Mouse (Mus musculus) urinary bladder, adult 18-20 months (tissue): Measurements from ENCODE around the gene Ap1b1.

Source experiments
- DNase-seq, 2 experiments: peaks; one replicate each; pipeline ENCODE4 v3.0.0; 2022; ENCODE audit warnings: low spot score in 2 of 2, mixed read lengths in 2 of 2

The Ap1b1 gene

DNA sequence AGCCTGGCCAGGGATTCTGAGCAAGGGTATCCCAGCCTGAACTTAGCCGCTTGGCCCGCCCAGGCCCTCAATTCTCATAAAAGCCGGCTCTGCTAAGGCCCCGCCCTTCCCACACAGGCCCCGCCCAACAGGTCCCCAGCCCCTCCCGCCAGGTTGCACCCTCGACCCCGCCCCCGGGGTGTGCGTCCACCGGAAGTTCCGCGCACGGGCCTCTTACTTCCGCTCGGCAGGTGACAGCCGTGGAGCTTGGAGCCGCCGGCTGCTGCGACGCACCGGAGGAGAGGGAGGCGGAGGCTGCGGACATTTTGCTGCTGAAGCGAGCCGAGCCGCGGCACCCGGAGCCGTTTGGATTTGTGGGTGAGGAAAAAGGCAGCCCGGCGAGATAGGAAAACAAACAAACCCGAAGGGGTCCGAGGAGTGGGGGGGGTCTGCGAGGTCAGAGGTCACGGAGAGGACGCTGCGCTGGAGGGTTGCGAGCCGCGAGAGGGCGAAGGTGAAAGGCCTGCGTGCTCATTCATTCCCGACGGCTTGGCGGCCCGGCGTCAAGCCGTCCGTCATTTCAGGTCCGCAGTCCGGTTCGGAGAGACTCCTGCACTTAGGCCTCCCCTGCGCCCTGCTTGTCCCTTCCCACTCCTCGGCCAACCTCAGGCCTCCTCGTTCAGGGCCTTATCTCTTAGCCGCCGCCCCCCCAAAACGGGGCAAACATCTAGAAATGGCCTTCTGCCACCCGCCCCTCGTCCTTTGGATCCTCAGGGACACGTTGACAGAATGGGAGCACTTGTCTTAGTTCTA lies at the start of gene Ap1b1:
Gene Ap1b1 (plus strand): TSS at position 130 of the 792 bp plus-strand sequence.
- peak; percentile 86 to 90 for DNase-seq

DNA sequence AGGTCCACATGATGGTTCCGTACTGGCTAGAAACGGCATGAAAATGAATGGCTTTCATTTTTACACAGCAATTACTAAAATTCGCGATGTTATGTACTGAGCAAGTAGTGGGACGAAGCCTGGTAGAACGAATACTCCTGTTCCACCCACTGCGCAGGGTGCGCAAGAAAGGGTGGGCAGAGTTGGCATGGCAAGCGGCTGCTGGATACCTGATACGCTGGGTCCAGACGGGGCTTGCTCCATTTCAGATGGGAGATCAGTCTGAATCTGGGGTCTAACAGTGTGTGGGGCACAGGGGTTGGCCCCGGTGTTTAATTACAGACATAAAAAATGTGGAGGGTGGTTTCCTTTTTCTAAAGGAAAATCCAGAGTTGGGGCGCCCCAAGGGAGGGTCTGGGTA lies 40.1 kb upstream of the Ap1b1 start:
- DNase-seq: no peak

GRCm38 (mm10) chr11:4946947-4947812 lies 39.4 kb upstream of the Ap1b1 start:
- DNase-seq: peak; percentile 22 to 52

DNA sequence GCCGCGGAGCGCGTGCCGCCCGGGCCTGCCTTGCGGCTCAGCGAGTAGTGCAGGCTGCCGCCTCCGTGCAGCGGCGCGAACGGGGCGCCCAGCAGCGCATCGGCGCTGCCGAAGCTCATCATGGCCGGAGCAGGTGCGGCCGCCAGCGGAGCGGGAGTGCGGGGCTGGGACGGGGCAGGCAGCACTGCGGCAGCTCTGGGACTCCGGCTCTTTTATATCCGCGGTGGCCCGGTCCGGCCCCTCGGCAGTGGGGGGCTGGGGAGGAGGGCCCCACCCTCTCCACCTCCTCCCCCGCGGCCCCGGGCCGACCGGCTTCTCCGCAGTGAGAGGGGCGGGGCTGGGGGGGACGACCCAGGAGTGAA lies 38.8 kb upstream of the Ap1b1 start, which contains the start of gene Nefh:
Gene Nefh (minus strand): TSS at position 252 of the 362 bp plus-strand sequence.
- DNase-seq: no peak

- DNase-seq: no peak
These were observed 37.8 kb upstream of the Ap1b1 start for GRCm38 (mm10) chr11:4948792-4949191.

DNA sequence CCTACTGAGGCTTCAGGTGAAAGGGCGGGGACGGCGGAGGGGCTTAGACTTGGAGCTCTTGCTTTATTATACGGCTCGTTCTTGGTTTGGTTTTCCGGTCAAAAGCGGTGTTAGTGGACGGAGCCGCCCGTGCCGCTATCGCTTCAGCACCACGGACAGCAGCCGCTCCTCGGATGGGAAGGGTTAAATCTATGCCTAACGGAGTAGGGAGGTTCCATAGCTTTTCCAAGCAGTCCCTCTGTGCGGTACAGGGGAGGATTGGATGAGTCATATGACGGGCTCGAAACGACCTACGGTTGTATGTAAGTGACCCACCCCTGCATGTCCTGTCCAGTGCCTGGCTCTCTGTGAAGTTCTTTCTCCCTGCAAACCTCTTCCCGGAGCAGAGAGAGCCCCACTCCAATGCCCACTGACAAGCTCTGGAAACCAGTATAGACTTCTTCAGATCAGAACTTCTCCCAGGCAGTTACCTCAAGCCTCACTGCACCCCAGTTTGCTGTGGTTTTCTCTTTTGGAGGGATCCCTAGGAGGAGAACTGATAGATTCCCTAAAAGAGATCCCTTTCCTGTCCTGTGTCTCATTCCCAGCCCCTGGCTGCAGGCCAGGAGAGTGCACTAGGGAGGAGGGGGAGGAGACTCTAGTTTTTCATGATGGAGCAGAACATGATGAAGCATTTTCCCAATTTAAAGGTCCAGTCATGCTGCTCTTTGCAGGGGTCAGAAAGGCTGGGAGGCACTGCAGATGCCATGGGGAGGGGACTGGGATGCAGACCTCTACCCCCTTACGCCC lies 37.2 kb upstream of the Ap1b1 start:
- peak in 1 of 2 experiments; percentile 22 for DNase-seq

DNA sequence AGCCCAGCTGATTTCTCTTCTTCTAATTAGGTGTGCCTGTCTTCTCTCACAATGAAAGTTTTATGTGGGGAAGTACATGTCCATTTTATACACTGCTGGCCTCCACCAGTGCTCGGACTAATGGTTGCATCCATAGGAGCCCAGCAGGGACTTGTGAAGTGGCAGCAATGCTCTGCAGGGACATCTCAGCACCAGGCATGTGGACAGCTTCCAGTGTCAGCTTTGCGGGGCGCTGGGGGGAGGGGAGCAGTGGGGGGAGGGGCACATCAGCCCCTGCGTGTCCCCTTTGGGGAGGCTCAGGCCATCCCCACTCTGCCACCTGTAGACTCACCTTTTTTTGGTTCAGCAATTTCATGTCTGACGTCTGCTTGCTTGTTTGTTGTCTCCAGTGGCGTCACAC lies 33.2 kb upstream of the Ap1b1 start:
- no peak for DNase-seq

DNA sequence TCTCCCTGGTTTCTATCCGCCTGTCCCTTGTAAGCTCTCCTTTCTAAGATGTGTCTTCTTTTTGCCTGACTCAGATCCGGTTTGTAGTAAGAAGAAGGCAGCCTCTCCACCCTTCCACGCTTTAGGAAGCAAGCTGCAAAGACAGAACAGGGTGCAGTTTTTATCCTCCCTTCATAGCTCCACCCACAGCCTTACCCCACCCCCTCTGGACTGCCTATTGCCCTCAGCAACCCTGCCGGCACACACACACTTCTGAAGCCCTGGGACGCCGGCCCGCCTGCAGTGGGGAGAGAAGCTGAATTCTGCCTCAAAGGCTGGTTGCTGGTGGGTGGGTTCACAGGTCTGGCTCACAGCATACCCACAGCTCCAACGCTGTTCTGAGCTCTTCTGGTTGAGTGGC lies 32.7 kb upstream of the Ap1b1 start:
- peak in 1 of 2 experiments; percentile 4 for DNase-seq

DNA sequence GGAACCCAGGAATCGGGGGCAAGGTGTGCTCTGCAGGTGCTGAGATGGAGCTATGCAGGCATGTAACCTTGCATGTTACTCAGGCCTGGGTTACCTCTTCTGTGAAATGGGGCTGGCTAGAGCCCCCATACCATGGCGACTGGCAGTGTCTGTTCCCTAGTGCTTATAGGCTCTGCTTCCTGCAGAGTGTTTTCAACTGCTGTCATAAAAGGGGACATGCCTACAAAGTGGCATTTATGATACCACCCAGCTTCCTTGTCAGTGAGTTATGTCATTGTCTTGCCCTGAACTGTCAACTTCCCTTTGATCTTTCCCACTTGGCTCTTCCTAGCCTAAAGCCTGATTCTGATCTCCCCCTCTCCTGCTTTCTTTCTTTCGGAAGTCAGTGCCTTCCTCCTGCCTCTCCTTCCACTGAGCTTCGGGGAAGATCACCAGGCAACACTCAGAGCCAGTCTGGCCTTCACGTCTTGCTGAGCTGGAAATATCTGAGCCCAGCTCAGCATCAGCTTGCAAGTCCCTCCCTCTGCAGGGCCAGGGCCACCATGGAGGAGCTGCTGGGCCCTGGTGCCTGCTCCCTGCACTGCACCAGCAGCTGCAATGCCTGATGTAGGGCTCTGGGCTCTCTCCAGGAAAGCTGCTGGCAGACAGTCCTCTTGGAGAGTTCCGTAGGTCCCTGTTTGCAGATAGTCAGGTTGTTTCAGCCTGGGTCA lies 23.4 kb upstream of the Ap1b1 start:
- no peak for DNase-seq

GRCm38 (mm10) chr11:4966325-4966724 lies 20.3 kb upstream of the Ap1b1 start:
- DNase-seq: no peak

- no peak for DNase-seq
These were observed 19.7 kb upstream of the Ap1b1 start for GRCm38 (mm10) chr11:4966888-4967287.

DNA sequence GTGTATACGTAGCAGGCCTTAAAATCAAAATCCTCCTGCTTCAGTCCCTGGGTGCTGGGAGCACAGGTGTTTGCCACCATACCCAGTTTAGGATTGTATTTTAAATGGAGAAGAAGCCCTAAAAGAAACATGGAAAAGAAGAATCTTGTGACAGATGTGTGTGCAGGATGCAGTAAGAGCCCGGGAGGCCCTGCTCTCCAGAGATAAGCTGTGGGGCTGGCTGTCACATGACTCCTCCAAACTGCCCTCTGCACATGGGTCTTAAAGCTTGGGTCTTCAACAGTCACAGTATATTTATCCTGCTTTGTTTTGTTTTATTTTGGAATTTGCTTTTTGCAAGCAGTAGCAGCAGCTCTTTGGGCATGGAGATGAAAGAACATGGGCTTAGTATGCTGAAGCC lies 19.1 kb upstream of the Ap1b1 start:
- DNase-seq: no peak

GRCm38 (mm10) chr11:4968376-4968775 lies 18.2 kb upstream of the Ap1b1 start:
- DNase-seq: peak in 1 of 2 experiments; percentile 11

- DNase-seq: peak in 1 of 2 experiments; percentile 29
These were observed 13.4 kb upstream of the Ap1b1 start for GRCm38 (mm10) chr11:4972967-4973870.

GRCm38 (mm10) chr11:4973871-4974256 lies 12.8 kb upstream of the Ap1b1 start:
- no peak for DNase-seq

GRCm38 (mm10) chr11:4974376-4975122 lies 12.1 kb upstream of the Ap1b1 start:
- no peak for DNase-seq

- DNase-seq: peak; percentile 41 to 57
These were observed 11.0 kb upstream of the Ap1b1 start for GRCm38 (mm10) chr11:4975623-4976022.

GRCm38 (mm10) chr11:4983010-4983409 lies 3.6 kb upstream of the Ap1b1 start:
- no peak for DNase-seq

DNA sequence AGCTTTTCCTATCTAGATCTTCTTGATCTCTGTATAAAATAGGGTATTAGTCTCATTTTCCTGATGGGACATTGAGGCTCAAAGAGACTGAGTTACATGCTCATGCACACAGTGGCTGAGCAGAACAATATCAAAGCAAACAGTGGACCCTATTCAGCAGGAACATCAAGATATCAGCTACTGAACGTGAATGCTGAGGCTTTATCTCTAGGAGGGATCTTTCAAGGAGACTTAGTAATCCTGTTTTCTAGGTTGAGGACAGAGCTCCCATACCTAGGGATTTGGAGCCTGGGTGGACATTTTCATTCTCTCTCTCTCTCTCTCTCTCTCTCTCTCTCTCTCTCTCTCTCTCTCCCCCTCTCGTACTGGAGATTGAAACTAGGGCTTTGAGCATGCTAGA lies 3.1 kb upstream of the Ap1b1 start:
- no peak for DNase-seq

- DNase-seq: no peak
These were observed 2.4 kb upstream of the Ap1b1 start for GRCm38 (mm10) chr11:4984249-4984648.
